Mouse (Mus musculus) embryonic fibroblast, embryonic 13.5 days (primary cell): ENCODE results near the gene Trmu.

Experiments used
- CTCF ChIP-seq: IDR thresholded peaks from 2 replicates; pipeline ENCODE4 v1.5.1; 2011; ENCODE audit warnings: mild to moderate bottlenecking, control low read depth, low read length, moderate library complexity, borderline replicate concordance; ENCODE audit not compliant: insufficient read depth
- POLR2A ChIP-seq: IDR thresholded peaks from 2 replicates; pipeline ENCODE4 v1.6.1; 2011; ENCODE audit warnings: low read depth, mild to moderate bottlenecking, control low read depth, low read length, moderate library complexity

GRCm38 (mm10) chr15:85900801-85901200 lies 21.7 kb downstream of the Trmu start:
- TF ChIP-seq CTCF (no peak), POLR2A (no peak)
